11 mouse cellular contexts compared by ENCODE assay signal in the genomic region with DNA sequence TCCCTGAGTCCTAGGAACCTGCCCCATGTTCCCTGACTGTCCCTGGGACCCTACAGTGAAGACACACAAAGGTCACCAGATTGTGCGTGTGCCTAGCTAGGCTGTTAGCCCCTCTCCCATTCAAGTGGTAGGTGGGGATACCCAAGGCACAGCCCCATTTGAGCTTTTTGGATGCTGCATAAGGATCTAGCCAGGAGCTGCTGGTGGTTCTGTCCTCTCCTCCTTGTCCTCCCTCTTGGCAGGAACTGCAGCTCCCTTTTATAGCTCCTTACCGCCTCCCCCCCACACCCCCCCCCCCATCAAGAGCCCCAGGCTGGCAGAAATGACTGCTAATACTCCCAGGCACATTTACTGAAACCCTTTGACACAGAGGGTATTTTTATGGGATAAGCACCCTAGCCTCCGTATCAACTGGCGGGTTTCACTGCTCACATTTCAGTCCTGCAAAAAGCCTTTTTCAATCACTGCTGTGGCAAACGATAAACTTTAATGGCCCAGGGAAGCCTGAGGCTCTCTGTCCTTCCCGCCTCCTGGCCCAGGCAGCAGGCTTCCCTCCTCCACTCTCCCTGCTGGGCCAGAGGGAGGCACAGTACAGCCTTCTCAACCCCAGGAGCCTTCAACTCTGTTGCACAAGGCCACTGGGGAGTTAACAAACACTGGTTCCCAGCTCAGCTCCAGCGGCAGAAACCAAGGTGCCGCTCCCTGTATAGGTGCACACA.
DNase-seq lines count a peak whose midpoint lies in the region; ATAC-seq and TF ChIP-seq lines count a peak whose summit lies in the region.
"Had no signal": no experiment of that assay in that cellular context is flagged by ENCODE, and none has a peak within 500 bp of the region (broad histone marks: within the 10 kb centered on the region; RNA-seq: fewer than 3 reads in every experiment).

No protein-coding gene starts in this region.

- H3K9me3 ChIP-seq in heart, embryonic 13.5 days = no peaks in the 10 kb centered on the region
- H3K9me3 ChIP-seq in heart, embryonic 11.5 days (replicated peaks; ENCODE audit: control insufficient read depth, low read length) = no peaks in the 10 kb centered on the region
- H3K9me3 ChIP-seq in limb, embryonic 11.5 days (ENCODE audit: control insufficient read depth, low read length) = no peaks in the 10 kb centered on the region
- H3K9me3 ChIP-seq in stomach, postnatal 0 days (ENCODE audit: control insufficient read depth, low read length) = no peaks in the 10 kb centered on the region

- H3K27me3 ChIP-seq in heart, embryonic 13.5 days (replicated peaks) = 0 out of 2 replicates have a peak, but pooled peaks cover 3% of the 10 kb centered on the region
- no peaks in the 10 kb centered on the region for H3K27me3 ChIP-seq in heart, embryonic 11.5 days (ENCODE audit: control insufficient read depth, insufficient read depth, low read length)
- no peaks in the 10 kb centered on the region for H3K27me3 ChIP-seq in limb, embryonic 11.5 days (ENCODE audit: control insufficient read depth, insufficient read depth, low read length)
- no peaks in the 10 kb centered on the region for H3K27me3 ChIP-seq in stomach, postnatal 0 days (ENCODE audit: control insufficient read depth, insufficient read depth, low read length)
- H3K27me3 ChIP-seq: CH12.LX had no signal

- intact Hi-C loops in gastrocnemius, postnatal 14 days (cut with DNase I; ENCODE audit: low total_unique reads) = no loop called here

- no peak overlapping the region for H3K4me3 ChIP-seq in heart, embryonic 13.5 days
- H3K4me3 ChIP-seq in heart, embryonic 11.5 days (ENCODE audit: low read depth, low read length) = no peak overlapping the region
- H3K4me3 ChIP-seq in limb, embryonic 11.5 days (ENCODE audit: low read depth, low read length) = no peak overlapping the region
- no peak overlapping the region for H3K4me3 ChIP-seq in stomach, postnatal 0 days (ENCODE audit: low read depth, low read length)

- H3K4me1 ChIP-seq in heart, embryonic 13.5 days = peaks cover 38% of the 10 kb centered on the region
- H3K4me1 ChIP-seq in heart, embryonic 11.5 days (ENCODE audit: control insufficient read depth, insufficient read depth, low read length) = peaks cover 11% of the 10 kb centered on the region
- peaks cover 55% of the 10 kb centered on the region for H3K4me1 ChIP-seq in limb, embryonic 11.5 days (ENCODE audit: control insufficient read depth, insufficient read depth, low read length)
- no peaks in the 10 kb centered on the region for H3K4me1 ChIP-seq in stomach, postnatal 0 days (replicated peaks; ENCODE audit: control insufficient read depth, insufficient read depth)

- WGBS in heart, embryonic 13.5 days = 48% methylated on average over 8 of the region's 8 CpGs
- WGBS in heart, embryonic 11.5 days (ENCODE audit: insufficient replicate concordance) = 39% methylated on average over 7 of the region's 8 CpGs
- 8% methylated on average over 8 of the region's 8 CpGs for WGBS in limb, embryonic 11.5 days
- 47% methylated on average over 7 of the region's 8 CpGs for WGBS in stomach, postnatal 0 days

- no peak for ATAC-seq in heart, embryonic 13.5 days (ENCODE audit: extremely low read depth, insufficient number of reproducible peaks, low FRiP score, low TSS enrichment)
- no peak for ATAC-seq in heart, embryonic 11.5 days (replicated peaks; ENCODE audit: insufficient number of reproducible peaks, low FRiP score, low TSS enrichment)
- ATAC-seq in limb, embryonic 11.5 days (ENCODE audit: insufficient number of reproducible peaks, low FRiP score, low TSS enrichment, low read depth) = peak; percentile 70
- no peak for ATAC-seq in stomach, postnatal 0 days (ENCODE audit: low FRiP score, low TSS enrichment)

- no peak overlapping the region for H3K4me2 ChIP-seq in heart, embryonic 13.5 days
- no peak overlapping the region for H3K4me2 ChIP-seq in heart, embryonic 11.5 days
- H3K4me2 ChIP-seq in limb, embryonic 11.5 days (ENCODE audit: low read depth, severe bottlenecking) = no peak overlapping the region
- H3K4me2 ChIP-seq in stomach, postnatal 0 days (replicated peaks; ENCODE audit: low read depth) = no peak overlapping the region

- no peak for TF ChIP-seq CTCF in stomach, postnatal 0 days (IDR thresholded peaks at IDR 0.05; ENCODE audit: low read depth)

- peak overlapping the region; percentile 48 for H3K27ac ChIP-seq in heart, embryonic 13.5 days (replicated peaks)
- H3K27ac ChIP-seq in heart, embryonic 11.5 days (ENCODE audit: low read depth, low read length) = no peak overlapping the region; the same call in 1 of the 2 replicates
- peak overlapping the region; percentile 68 for H3K27ac ChIP-seq in limb, embryonic 11.5 days (replicated peaks; ENCODE audit: low read depth, low read length)
- H3K27ac ChIP-seq in stomach, postnatal 0 days (replicated peaks) = no peak overlapping the region

- TF ChIP-seq EP300 in stomach, postnatal 0 days (optimal IDR thresholded peaks at IDR 0.05) = no peak

- no peaks in the 10 kb centered on the region for H3K36me3 ChIP-seq in heart, embryonic 13.5 days
- no peaks in the 10 kb centered on the region for H3K36me3 ChIP-seq in heart, embryonic 11.5 days (ENCODE audit: control insufficient read depth, insufficient read depth, low read length)
- H3K36me3 ChIP-seq in limb, embryonic 11.5 days (ENCODE audit: control insufficient read depth, insufficient read depth, low read length) = no peaks in the 10 kb centered on the region
- no peaks in the 10 kb centered on the region for H3K36me3 ChIP-seq in stomach, postnatal 0 days (ENCODE audit: control insufficient read depth, insufficient read depth, low read length)

- peak; percentile 16 for DNase-seq in ovary, adult 18-20 months (ENCODE audit: low spot score)
- no peak for DNase-seq in ovary, postnatal 10 days (ENCODE audit: low spot score)
- DNase-seq in limb, embryonic 11.5 days (ENCODE audit: low spot score) = peak; percentile 82
- peak; percentile 25 for DNase-seq in stomach, postnatal 0 days (ENCODE audit: low spot score)
- DNase-seq in gastrocnemius, postnatal 14 days = no peak
- no peak for DNase-seq in left cerebral cortex, adult 9 months (ENCODE audit: low spot score in 2 of 2)
- DNase-seq: cerebellum, adult 9-11 months; thymus, postnatal 36 days had no signal

- H3K9ac ChIP-seq in heart, embryonic 13.5 days = no peak overlapping the region
- no peak overlapping the region for H3K9ac ChIP-seq in heart, embryonic 11.5 days (ENCODE audit: low read depth, low read length)
- H3K9ac ChIP-seq in limb, embryonic 11.5 days (ENCODE audit: low read length) = 0 out of 2 replicates have a peak overlapping the region, but pooled peaks have one; percentile 27
- H3K9ac ChIP-seq in stomach, postnatal 0 days (ENCODE audit: low read length) = no peak overlapping the region

Comparison
In these comparisons a context has a peak if more than half of its experiments do, and no peak if none do; other contexts are left out.
1. H3K27ac ChIP-seq: peak in heart, embryonic 13.5 days (single experiment) and limb, embryonic 11.5 days (single experiment); none in heart, embryonic 11.5 days (single experiment) and stomach, postnatal 0 days (single experiment).
2. DNase-seq: peak in ovary, adult 18-20 months (single experiment), limb, embryonic 11.5 days (single experiment) and stomach, postnatal 0 days (single experiment); none in ovary, postnatal 10 days (single experiment), gastrocnemius, postnatal 14 days (single experiment) and left cerebral cortex, adult 9 months (0 of 2).